Mouse (Mus musculus) CH12.LX (cell line): ENCODE measurements around the gene Surf6. TPM values are rescaled to one million over a fixed set of nuclear protein-coding genes. Genes with fewer than 3 reads are reported as not detected.

Source experiments
- DNase-seq: peaks from one replicate; pipeline ENCODE4 v3.0.0-alpha.2; 2013; ENCODE audit errors: extremely low read depth
- H3K27ac ChIP-seq: 2 replicates; pipeline ENCODE4 v1.5.1; 2012; ENCODE audit warnings: low read depth, mild to moderate bottlenecking, control low read depth, moderate library complexity; ENCODE audit not compliant: insufficient read depth
- H3K27me3 ChIP-seq: replicated peaks from 2 replicates; pipeline ENCODE3; 2012; ENCODE audit warnings: inconsistent platforms
- H3K36me3 ChIP-seq, 2 experiments: replicated peaks in 1 of 2; 2 replicates each; pipeline versions ENCODE3 to v1.6.1; 2012; ENCODE audit warnings: inconsistent platforms in 1 of 2, low read length in 1 of 2, mild to moderate bottlenecking in 1 of 2, mixed read lengths in 1 of 2, moderate library complexity in 1 of 2; ENCODE audit not compliant: control insufficient read depth in 1 of 2, insufficient read depth in 1 of 2
- H3K4me1 ChIP-seq, 2 experiments: 2 replicates each; pipeline ENCODE4 v1.6.1; 2012; ENCODE audit warnings: inconsistent platforms in 1 of 2, moderate library complexity in 1 of 2; ENCODE audit not compliant: insufficient read depth in 2 of 2, control insufficient read depth in 1 of 2
- H3K4me2 ChIP-seq: 2 replicates; pipeline ENCODE4 v1.6.1; 2012; ENCODE audit warnings: low read depth, mild to moderate bottlenecking, control low read depth; ENCODE audit not compliant: poor library complexity, insufficient read depth, severe bottlenecking
- H3K4me3 ChIP-seq, 3 experiments: fragments of 150-350 bp in 1 of 3; sonication (generic) in 1 of 3; replicated peaks in 1 of 3; 2 replicates each; pipeline versions ENCODE3 to v1.5.1; 2011 to 2012; ENCODE audit warnings: low read depth in 2 of 3, low read length in 2 of 3, mild to moderate bottlenecking in 2 of 3, moderate library complexity in 2 of 3, control low read depth in 1 of 3, improper control_type of control experiment in 1 of 3, inconsistent platforms in 1 of 3, mixed read lengths in 1 of 3; ENCODE audit not compliant: poor library complexity in 1 of 3
- H3K79me2 ChIP-seq: replicated peaks from 2 replicates; pipeline ENCODE4 v1.6.1; 2012; ENCODE audit warnings: mild to moderate bottlenecking, moderate library complexity; ENCODE audit not compliant: control insufficient read depth, poor library complexity, insufficient read depth, severe bottlenecking; ENCODE audit errors: extremely low read depth
- H3K9ac ChIP-seq: 2 replicates; pipeline ENCODE4 v1.6.1; 2012; ENCODE audit warnings: low read depth, mild to moderate bottlenecking, control low read depth, moderate library complexity; ENCODE audit not compliant: insufficient read depth
- H3K9me3 ChIP-seq: replicated peaks from 2 replicates; pipeline ENCODE3; 2012; ENCODE audit warnings: low read length, inconsistent platforms, mixed read lengths
- BHLHE40 ChIP-seq: IDR thresholded peaks from 2 replicates; pipeline ENCODE4 v1.6.1; 2011; ENCODE audit warnings: mild to moderate bottlenecking, low read depth, low read length, improper control_type of control experiment
- CHD1 ChIP-seq: IDR thresholded peaks from 2 replicates; pipeline ENCODE4 v1.6.1; 2012; ENCODE audit warnings: low read depth, low read length, improper control_type of control experiment, inconsistent platforms
- CHD2 ChIP-seq: IDR thresholded peaks from 2 replicates; pipeline ENCODE4 v1.6.1; 2011; ENCODE audit warnings: low read length, improper control_type of control experiment
- CTCF ChIP-seq, 2 experiments: IDR thresholded peaks in 1 of 2; conservative IDR thresholded peaks in 1 of 2; 2 replicates each; pipeline ENCODE4 v1.5.1; 2011 to 2012; ENCODE audit warnings: low read depth in 2 of 2, low read length in 2 of 2, improper control_type of control experiment in 1 of 2, inconsistent platforms in 1 of 2, mild to moderate bottlenecking in 1 of 2, moderate library complexity in 1 of 2
- E2F4 ChIP-seq: IDR thresholded peaks from 2 replicates; pipeline ENCODE4 v1.6.1; 2011; ENCODE audit warnings: low read depth, low read length, improper control_type of control experiment; ENCODE audit not compliant: insufficient replicate concordance
- ELF1 ChIP-seq: IDR thresholded peaks from 2 replicates; pipeline ENCODE4 v1.6.1; 2014; ENCODE audit warnings: low read depth, mild to moderate bottlenecking, inconsistent platforms, low read length, improper control_type of control experiment
- EP300 ChIP-seq: IDR thresholded peaks from 2 replicates; pipeline ENCODE4 v1.6.1; 2011; ENCODE audit warnings: low read length, improper control_type of control experiment
- JUN ChIP-seq: IDR thresholded peaks from 2 replicates; pipeline ENCODE4 v1.6.1; 2011; ENCODE audit warnings: low read depth, mild to moderate bottlenecking, low read length, improper control_type of control experiment, moderate library complexity; ENCODE audit not compliant: insufficient read depth
- JUND ChIP-seq: conservative IDR thresholded peaks from 2 replicates; pipeline ENCODE4 v1.6.1; 2011; ENCODE audit warnings: low read depth, low read length, improper control_type of control experiment
- KAT2A ChIP-seq: IDR thresholded peaks from 2 replicates; pipeline ENCODE4 v1.6.1; 2012; ENCODE audit warnings: low read length, improper control_type of control experiment, inconsistent platforms; ENCODE audit not compliant: insufficient replicate concordance
- MAZ ChIP-seq: IDR thresholded peaks from 2 replicates; pipeline ENCODE4 v1.6.1; 2012; ENCODE audit warnings: low read depth, mild to moderate bottlenecking, inconsistent platforms, low read length, improper control_type of control experiment, moderate library complexity
- MYC ChIP-seq: IDR thresholded peaks from 2 replicates; pipeline ENCODE4 v1.6.1; 2011; ENCODE audit warnings: low read depth, mild to moderate bottlenecking, improper control_type of control experiment, low read length
- NELFE ChIP-seq: IDR thresholded peaks from 2 replicates; pipeline ENCODE4 v1.6.1; 2011; ENCODE audit warnings: low read depth, low read length, improper control_type of control experiment
- NRF1 ChIP-seq: IDR thresholded peaks from 2 replicates; pipeline ENCODE4 v1.6.1; 2014; ENCODE audit warnings: low read depth, mild to moderate bottlenecking, inconsistent platforms, low read length, improper control_type of control experiment, moderate library complexity
- PAX5 ChIP-seq: IDR thresholded peaks from 2 replicates; pipeline ENCODE4 v1.6.1; 2012; ENCODE audit warnings: low read length, inconsistent platforms, mixed read lengths
- POLR2A ChIP-seq: IDR thresholded peaks from 2 replicates; pipeline ENCODE4 v1.6.1; 2011; ENCODE audit warnings: low read depth, mild to moderate bottlenecking, improper control_type of control experiment, low read length
- POLR2AphosphoS2 ChIP-seq: IDR thresholded peaks from 2 replicates; pipeline ENCODE4 v1.6.1; 2011; ENCODE audit warnings: low read depth, low read length, improper control_type of control experiment
- RAD21 ChIP-seq: IDR thresholded peaks from 2 replicates; pipeline ENCODE4 v1.6.1; 2011; ENCODE audit warnings: low read depth, mild to moderate bottlenecking, low read length, improper control_type of control experiment, moderate library complexity
- RCOR1 ChIP-seq: conservative IDR thresholded peaks from 2 replicates; pipeline ENCODE4 v1.6.1; 2012; ENCODE audit warnings: low read depth, mild to moderate bottlenecking, inconsistent platforms, low read length, improper control_type of control experiment
- SIN3A ChIP-seq: IDR thresholded peaks from 2 replicates; pipeline ENCODE4 v1.6.1; 2012; ENCODE audit warnings: low read length, improper control_type of control experiment, inconsistent platforms
- SMC3 ChIP-seq: IDR thresholded peaks from 2 replicates; pipeline ENCODE4 v1.6.1; 2011; ENCODE audit warnings: low read depth, low read length, improper control_type of control experiment
- TBP ChIP-seq: conservative IDR thresholded peaks from 2 replicates; pipeline ENCODE4 v1.6.1; 2011; ENCODE audit warnings: low read depth, low read length, improper control_type of control experiment
- TCF12 ChIP-seq: IDR thresholded peaks from 2 replicates; pipeline ENCODE4 v1.6.1; 2014; ENCODE audit warnings: low read depth, mild to moderate bottlenecking, inconsistent platforms, low read length, improper control_type of control experiment
- UBTF ChIP-seq: IDR thresholded peaks from 2 replicates; pipeline ENCODE4 v1.6.1; 2012; ENCODE audit warnings: low read depth, mild to moderate bottlenecking, inconsistent platforms, low read length, improper control_type of control experiment, moderate library complexity
- USF1 ChIP-seq: IDR thresholded peaks from 2 replicates; pipeline ENCODE4 v1.6.1; 2014; ENCODE audit warnings: low read depth, mild to moderate bottlenecking, inconsistent platforms, low read length, improper control_type of control experiment
- ZC3H11A ChIP-seq: IDR thresholded peaks from 2 replicates; pipeline ENCODE4 v1.6.1; 2012; ENCODE audit warnings: low read depth, mild to moderate bottlenecking, inconsistent platforms, low read length, improper control_type of control experiment
- ZKSCAN1 ChIP-seq: IDR thresholded peaks from 2 replicates; pipeline ENCODE4 v1.6.1; 2012; ENCODE audit warnings: low read depth, inconsistent platforms, low read length, improper control_type of control experiment, borderline replicate concordance
- ZMIZ1 ChIP-seq: IDR thresholded peaks from 2 replicates; pipeline ENCODE4 v1.6.1; 2012; ENCODE audit warnings: low read depth, mild to moderate bottlenecking, inconsistent platforms, low read length, improper control_type of control experiment
- dilution Hi-C: fragments of 300-500 bp; cut with MboI; formaldehyde crosslinking; loops from 2 replicates; pipeline ENCODE4 v1.14.3; 2020; ENCODE audit warnings: low sequenced_read_pairs; ENCODE audit not compliant: extremely low pct_unique_long_range_greater_than_20kb, extremely low pct_ligation_motif_present
- in situ Hi-C: fragments of 300-500 bp; cut with MboI; formaldehyde crosslinking; loops from 3 replicates; pipeline ENCODE4 v1.14.3; 2019; ENCODE audit warnings: low sequenced_read_pairs, low pct_ligation_motif_present, low pct_unique_long_range_greater_than_20kb, mixed read lengths
- polyA plus RNA-seq: library from polyadenylated mRNA; unstranded; fragments of >175 nt; gene quantifications from 2 replicates; pipeline ENCODE4 v1.2.1, GENCODE M21; 2012; ENCODE audit warnings: low read depth; ENCODE audit not compliant: insufficient read length
- total RNA-seq, 2 experiments: library from RNA; depleted of rRNA; stranded (reverse); fragments of 300-350 nt in 1 of 2; fragments of >200 nt in 1 of 2; gene quantifications; 2 replicates each; pipeline ENCODE4 v1.2.3; 2012 to 2014

Surf6 gene
- total and polyA plus RNA-seq, 3 experiments = 29.0 to 47.5 (median 34.8) TPM

DNA sequence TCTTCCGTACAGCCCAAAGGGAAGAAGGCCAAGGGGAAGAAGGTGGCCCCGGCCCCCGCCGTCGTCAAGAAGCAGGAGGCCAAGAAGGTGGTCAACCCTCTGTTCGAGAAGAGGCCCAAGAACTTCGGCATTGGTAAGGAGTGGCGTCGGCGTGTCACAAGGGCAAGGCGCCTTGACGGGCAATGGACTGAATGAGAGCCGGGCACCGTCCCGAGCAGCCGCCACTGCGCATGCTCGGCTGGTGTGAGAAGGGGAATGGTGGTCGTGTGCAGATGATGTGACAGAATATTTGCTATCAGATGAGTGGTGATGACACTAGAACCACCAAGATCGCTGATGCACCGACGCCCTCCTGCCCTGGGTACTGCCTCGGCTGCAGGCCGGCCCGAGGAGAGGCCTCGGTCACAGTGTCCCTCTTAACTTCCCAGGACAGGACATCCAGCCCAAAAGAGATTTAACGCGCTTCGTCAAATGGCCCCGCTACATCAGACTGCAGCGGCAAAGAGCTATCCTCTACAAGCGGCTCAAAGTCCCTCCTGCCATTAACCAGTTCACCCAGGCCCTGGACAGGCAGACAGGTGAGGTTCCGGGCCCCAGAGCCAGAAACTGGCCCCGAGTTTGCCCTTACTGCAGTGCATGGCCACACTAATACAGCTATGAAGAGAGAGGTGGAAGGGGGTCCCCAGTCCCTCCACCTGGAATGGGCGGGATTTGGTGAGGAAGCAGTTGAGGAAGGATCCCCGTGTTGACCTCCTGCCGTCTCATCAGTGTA lies 8.5 kb upstream of the Surf6 start:
- DNase-seq = no peak
- peak overlapping the region; percentile 98 for H3K9ac ChIP-seq
- no peaks in the 10 kb centered on the region for H3K9me3 ChIP-seq
- H3K4me1 ChIP-seq = peaks cover 21 to 52% of the 10 kb centered on the region in 2 experiments
- TF ChIP-seq RCOR1 (0 out of 2 replicates have a peak, but pooled peaks have one; percentile 8), TCF12 (no peak), UBTF (no peak), NRF1 (peak; percentile 82), ZMIZ1 (0 out of 2 replicates have a peak, but pooled peaks have one; percentile 60)
- TF ChIP-seq, all 38 proteins: peak for 3
- H3K4me3 ChIP-seq = peak overlapping the region; percentile 69 to 98 (median 97)
- H3K27me3 ChIP-seq = no peaks in the 10 kb centered on the region
- H3K36me3 ChIP-seq = peaks cover 51 to 64% of the 10 kb centered on the region in 2 experiments
- in situ Hi-C loops = no loop called here
- dilution Hi-C loops = no loop called here
- peak overlapping the region; percentile 83 for H3K27ac ChIP-seq
- H3K4me2 ChIP-seq = peak overlapping the region; percentile 83
- H3K79me2 ChIP-seq = peaks cover 76% of the 10 kb centered on the region

DNA sequence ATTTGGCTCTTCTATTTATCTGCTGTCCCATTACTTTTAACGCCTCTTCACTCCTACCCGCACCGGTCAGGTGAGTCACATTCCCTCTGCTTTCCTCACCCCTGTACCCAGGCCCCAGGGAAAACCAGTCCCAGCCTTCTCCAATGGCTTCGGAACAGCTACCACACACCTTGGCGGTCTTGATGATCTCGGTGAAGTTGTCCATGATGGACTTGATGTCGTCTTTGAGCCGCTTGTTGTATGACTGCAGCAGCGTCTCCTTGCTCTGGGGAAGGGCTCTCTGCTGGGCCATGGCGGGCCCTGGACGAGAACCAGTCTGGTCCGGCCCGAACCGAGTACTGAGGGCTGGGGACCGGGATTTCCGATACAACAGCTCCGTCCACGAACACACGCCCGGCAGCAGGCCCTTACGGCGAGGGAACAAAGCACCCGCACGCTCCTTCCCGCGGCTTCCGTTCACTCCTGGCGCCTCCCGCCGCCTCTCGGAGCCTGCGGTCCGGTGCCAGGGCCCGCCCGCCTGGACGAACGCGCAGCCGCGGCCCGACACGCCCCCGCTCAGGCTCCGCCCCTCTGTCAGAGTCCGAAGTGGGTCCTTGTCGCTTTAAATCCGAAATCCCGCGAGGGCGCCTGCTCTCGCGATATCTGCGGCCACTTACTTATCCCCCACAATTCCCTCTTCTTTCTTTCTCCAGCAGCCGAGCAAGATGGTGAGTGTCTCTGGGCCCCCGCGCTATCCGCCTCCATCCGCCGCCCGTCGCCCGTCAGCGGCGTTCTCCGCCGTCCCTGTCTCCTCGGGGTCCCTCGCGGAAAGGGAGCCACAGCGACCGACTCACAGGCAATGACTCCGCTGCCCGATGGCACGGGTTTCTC lies 7.7 kb upstream of the Surf6 start, which contains the start of the genes Med22 and Rpl7a:
Gene Med22 (minus strand): TSS at position 554 of the 870 bp plus-strand sequence.
Gene Rpl7a (plus strand): TSS at position 641 of the 870 bp plus-strand sequence.
- H3K4me1 ChIP-seq = peaks cover 21 to 52% of the 10 kb centered on the region in 2 experiments
- peak within 1 kb of the TSS; percentile 69 to 98 (median 97) for H3K4me3 ChIP-seq
- DNase-seq = peak; percentile 98
- peak within 1 kb of the TSS; percentile 83 for H3K27ac ChIP-seq
- peaks cover 59 to 72% of the 10 kb centered on the region in 2 experiments for H3K36me3 ChIP-seq
- H3K4me2 ChIP-seq = peak within 1 kb of the TSS; percentile 90
- H3K27me3 ChIP-seq = no peaks in the 10 kb centered on the region
- H3K79me2 ChIP-seq = peaks cover 70% of the 10 kb centered on the region
- dilution Hi-C loops = no loop called here
- no peaks in the 10 kb centered on the region for H3K9me3 ChIP-seq
- peak within 1 kb of the TSS; percentile 98 for H3K9ac ChIP-seq
- in situ Hi-C loops = no loop called here
- TF ChIP-seq JUN (no peak), E2F4 (no peak), CHD2 (peak; percentile 99), JUND (no peak), MAZ (no peak), TBP (peak; percentile 95), BHLHE40 (peak; percentile 43; the same call in 1 of the 2 replicates), TCF12 (peak; percentile 97), NELFE (peak; percentile 97), KAT2A (peak; percentile 93), ZC3H11A (no peak), CHD1 (no peak), MYC (peak; percentile 82), SMC3 (no peak), CTCF (conservative IDR thresholded peaks at IDR 0.05 in 1 of 2, IDR thresholded peaks at IDR 0.05 in 1 of 2; ENCODE audit: low read depth in 2 of 2, low read length in 2 of 2) (no peak), RAD21 (no peak), EP300 (no peak), ELF1 (no peak; the same call in 1 of the 2 replicates), PAX5 (no peak), NRF1 (peak; percentile 84), POLR2A (peak; percentile 99), RCOR1 (peak; percentile 3; the same call in 1 of the 2 replicates), SIN3A (peak; percentile 84), POLR2AphosphoS2 (peak; percentile 82), ZKSCAN1 (no peak), UBTF (peak; percentile 13; the same call in 1 of the 2 replicates), USF1 (no peak)
